Mouse (Mus musculus): ENCODE data around the gene Ifnar2.
"Not testable (repeated sequence)": the region's sequence is repeated elsewhere in the genome, so short reads cannot be mapped to it uniquely, and the experiment has no call there.

Gene Ifnar2

DNA sequence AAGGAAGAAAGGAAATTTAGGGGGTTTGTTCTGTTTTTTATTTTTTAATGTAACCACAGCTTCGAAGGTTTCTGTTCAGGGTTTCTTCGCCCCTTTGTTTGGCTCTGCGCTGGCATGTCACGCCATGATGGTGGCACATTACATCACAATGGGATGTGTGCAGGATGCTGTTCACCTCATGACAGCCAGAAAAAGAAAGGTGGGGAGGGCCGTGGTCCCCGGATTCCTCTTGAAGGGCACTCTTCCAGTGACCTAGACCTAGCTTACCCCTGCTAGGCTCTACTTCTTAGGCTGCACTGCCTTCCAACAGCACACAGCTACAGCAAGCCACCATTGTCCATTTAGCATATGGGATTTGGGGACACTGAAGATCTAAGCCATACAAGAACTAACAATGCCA lies 53.2 kb downstream of the Ifnar2 start:
- no peak for DNase-seq (ENCODE audit: extremely low spot score, low read depth, low spot score)

GRCm38 (mm10) chr16:91426586-91426985 lies 54.0 kb downstream of the Ifnar2 start:
- DNase-seq (ENCODE audit: extremely low spot score, low read depth, low spot score) = no peak

GRCm38 (mm10) chr16:91427461-91427860 lies 54.9 kb downstream of the Ifnar2 start:
- no peak for DNase-seq (ENCODE audit: extremely low spot score, low read depth, low spot score)

GRCm38 (mm10) chr16:91428259-91428865 lies 55.8 kb downstream of the Ifnar2 start:
- no peak for DNase-seq (ENCODE audit: extremely low spot score, low read depth, low spot score)

DNA sequence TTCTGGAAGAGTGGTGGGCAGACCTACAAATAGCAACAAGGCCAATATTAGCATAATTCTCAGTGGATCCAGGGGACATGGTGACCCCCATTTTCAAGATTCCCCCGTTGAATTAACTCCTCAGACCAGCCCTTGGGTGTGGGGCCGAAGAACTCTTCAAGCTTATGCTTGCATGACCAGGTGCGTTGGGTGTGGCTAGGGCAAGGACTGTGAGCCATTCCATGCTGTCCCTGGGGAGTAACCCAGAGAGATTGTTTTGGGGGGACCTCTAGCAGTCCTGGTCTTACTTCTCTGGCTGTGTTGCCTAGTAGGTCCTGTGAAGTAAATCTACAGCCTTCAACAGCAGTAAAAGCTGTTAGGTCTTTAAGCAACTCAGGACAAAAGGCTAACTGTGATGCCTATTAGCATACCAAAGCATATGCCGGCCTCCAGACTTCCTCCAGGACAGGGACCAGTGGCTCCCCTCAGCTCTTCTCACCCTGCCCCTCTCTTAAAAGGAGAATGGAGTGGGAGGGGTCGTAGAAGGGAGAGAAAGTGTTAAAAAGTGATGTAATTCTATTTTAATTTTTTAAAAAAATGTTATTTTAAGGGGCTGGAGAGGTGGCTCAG lies 60.2 kb downstream of the Ifnar2 start:
- no peak for DNase-seq (ENCODE audit: extremely low spot score, low read depth, low spot score)

- DNase-seq (ENCODE audit: extremely low spot score, low read depth, low spot score) = no peak
Observed at GRCm38 (mm10) chr16:91433329-91433933, 60.8 kb downstream of the Ifnar2 start.

DNA sequence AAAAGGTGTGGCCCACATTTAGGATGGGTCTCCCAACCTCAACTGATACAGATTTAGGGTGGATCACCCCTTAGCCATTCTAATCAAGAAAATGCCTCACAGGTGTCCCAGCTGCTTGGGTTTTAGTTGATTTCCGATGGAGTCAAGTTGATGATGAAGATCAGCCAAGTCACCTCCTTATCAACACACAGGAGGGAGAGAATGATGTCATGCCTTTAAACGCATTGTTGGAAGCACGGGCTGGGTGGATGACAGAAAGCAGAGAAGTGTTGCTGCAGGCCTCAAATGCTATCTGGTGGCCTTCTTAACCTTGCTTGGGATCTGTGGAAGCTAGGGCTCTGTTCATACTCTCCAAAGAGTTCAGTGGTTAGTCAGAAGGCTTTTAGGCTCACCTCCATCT lies 61.5 kb downstream of the Ifnar2 start:
- no peak for DNase-seq (ENCODE audit: extremely low spot score, low read depth, low spot score)

- no peak for DNase-seq (ENCODE audit: extremely low spot score, low read depth, low spot score)
Observed at GRCm38 (mm10) chr16:91438081-91438480, 65.5 kb downstream of the Ifnar2 start.

- not testable (repeated sequence) for DNase-seq (ENCODE audit: extremely low spot score, low read depth, low spot score)
Observed at GRCm38 (mm10) chr16:91438599-91438998, 66.0 kb downstream of the Ifnar2 start.

GRCm38 (mm10) chr16:91441366-91441765 lies 68.8 kb downstream of the Ifnar2 start:
- no peak for DNase-seq (ENCODE audit: extremely low spot score, low read depth, low spot score)

- DNase-seq (ENCODE audit: extremely low spot score, low read depth, low spot score) = no peak
Observed at GRCm38 (mm10) chr16:91441811-91442240, 69.2 kb downstream of the Ifnar2 start.

- DNase-seq (ENCODE audit: extremely low spot score, low read depth, low spot score) = no peak
Observed at GRCm38 (mm10) chr16:91442446-91442845, 69.9 kb downstream of the Ifnar2 start.

- no peak for DNase-seq (ENCODE audit: extremely low spot score, low read depth, low spot score)
Observed at GRCm38 (mm10) chr16:91443211-91443611, 70.6 kb downstream of the Ifnar2 start.

DNA sequence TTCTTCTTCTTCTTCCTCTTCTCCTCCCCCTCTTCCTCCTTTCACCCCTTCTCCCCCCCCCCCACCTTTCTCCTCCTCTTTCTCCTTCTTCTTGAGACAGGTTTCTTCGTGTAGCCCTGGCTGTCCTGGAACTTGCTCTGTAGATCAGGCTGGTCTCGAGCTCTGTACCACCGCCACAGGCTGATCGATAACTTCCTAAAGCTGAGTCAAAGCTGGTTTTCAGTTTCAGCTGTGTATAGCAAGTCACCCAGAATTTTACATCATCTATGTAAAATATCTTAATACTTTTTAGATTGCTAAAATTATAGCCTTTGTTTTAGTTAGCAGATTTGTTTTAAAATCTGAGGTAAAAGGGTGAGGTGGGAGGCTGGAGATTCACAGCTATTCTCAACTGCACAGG lies 72.3 kb downstream of the Ifnar2 start:
- no peak for DNase-seq (ENCODE audit: extremely low spot score, low read depth, low spot score)

DNA sequence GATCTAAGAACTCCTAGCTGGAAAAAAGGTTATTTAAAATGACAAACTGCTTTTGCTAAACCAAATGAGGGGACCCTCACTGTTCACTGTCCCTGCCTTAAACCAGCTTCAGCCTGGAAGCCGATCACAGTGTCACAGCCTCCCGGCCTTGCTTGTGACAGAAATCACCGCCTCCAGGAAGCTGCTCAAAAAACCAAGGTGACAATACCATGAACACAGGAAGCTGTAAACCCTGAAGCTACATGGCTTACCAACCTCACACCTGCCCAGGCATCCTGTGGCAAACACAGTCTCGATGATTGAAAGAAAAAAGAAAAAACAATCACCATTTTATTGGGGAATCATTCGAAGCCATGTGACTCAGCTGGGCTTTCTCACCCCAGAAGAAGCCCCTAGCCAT lies 73.0 kb downstream of the Ifnar2 start:
- DNase-seq (ENCODE audit: extremely low spot score, low read depth, low spot score) = no peak

- DNase-seq (ENCODE audit: extremely low spot score, low read depth, low spot score) = no peak
Observed at GRCm38 (mm10) chr16:91446778-91447511, 74.4 kb downstream of the Ifnar2 start.

DNA sequence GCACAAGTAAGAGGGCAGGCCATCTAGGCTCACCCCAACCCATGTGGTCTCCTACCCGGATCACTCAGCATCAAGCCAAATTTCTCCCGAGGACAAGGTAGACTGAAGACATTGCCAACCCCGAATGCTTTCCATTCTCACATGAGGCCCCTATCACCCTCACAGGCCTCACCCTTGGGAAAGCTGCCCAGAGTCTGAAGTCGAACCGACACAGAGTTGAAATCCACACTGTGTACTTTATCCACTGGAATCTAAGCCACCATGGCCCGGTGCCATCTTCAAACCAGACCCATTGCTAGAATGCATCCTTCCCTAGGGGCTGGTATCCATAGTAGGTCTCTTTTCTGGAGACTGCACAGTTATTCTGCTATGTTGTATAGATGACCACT lies 74.9 kb downstream of the Ifnar2 start:
- no peak for DNase-seq (ENCODE audit: extremely low spot score, low read depth, low spot score)

GRCm38 (mm10) chr16:91448088-91448487 lies 75.5 kb downstream of the Ifnar2 start:
- DNase-seq (ENCODE audit: extremely low spot score, low read depth, low spot score) = no peak

DNA sequence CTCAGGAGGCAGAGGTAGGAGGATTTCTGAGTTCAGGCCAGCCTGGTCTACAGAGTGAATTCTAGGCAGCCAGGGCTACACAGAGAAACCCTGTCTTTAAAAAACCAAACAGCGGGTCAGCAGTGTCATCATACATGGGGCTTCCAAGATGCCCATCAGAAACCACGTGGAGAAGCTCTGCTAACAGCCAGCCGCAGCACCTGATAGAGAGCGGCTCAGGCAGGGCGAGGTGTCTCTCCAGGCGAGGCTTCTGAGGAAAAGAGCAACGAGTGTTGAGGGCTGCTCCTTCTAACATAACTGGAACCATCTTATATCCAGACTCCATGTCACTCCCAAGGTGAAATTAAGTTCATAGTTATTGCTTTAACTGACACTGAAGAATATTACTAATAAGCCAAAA lies 76.3 kb downstream of the Ifnar2 start:
- no peak for DNase-seq (ENCODE audit: extremely low spot score, low read depth, low spot score)

GRCm38 (mm10) chr16:91450137-91451064 lies 77.8 kb downstream of the Ifnar2 start:
- DNase-seq (ENCODE audit: extremely low spot score, low read depth, low spot score) = no peak

DNA sequence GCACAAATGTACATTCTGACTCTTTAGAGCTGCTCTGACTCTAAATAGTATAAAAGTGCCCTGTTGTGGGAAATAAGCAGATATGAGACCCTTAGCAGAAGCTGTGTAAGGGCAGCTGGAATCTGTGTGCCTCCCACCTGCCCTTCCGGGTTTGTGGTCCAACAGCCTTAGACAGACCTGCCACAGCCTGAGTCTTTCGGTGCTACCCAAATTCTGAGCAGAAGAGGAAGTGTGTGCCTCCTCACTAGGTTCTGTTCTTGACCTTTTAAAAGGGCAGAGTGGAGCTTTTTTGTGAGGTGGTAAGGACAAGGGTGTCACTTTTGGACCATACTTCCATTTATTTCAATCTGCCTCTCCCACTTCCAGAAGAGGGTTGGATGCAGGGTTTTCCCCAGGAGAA lies 79.4 kb downstream of the Ifnar2 start:
- no peak for DNase-seq (ENCODE audit: extremely low spot score, low read depth, low spot score)
